Mouse (Mus musculus) gastrocnemius, postnatal 25 days (tissue): Measurements from ENCODE around the gene Itm2b. TPM values are rescaled to one million over a fixed set of nuclear protein-coding genes. Genes with fewer than 3 reads are reported as not detected.

Source experiments
- DNase-seq: peaks from one replicate; pipeline ENCODE4 v3.0.0; 2022
- long read RNA-seq, 2 experiments: library from polyadenylated mRNA; stranded (forward); transcript quantifications; one replicate each; pipeline ENCODE4 v2.0.0; 2021
- total RNA-seq, 2 experiments: library from RNA; stranded (reverse); gene quantifications; 1 replicate in 1 of 2; 2 replicates in 1 of 2; pipeline ENCODE4 v1.2.3; 2021

Gene Itm2b
- total RNA-seq = 100 to 1,000 TPM; 244 to 301 TPM
- long read RNA-seq, experiment 1, transcript Itm2b-201 (6 exons, 1,796 nt) = major isoform, 352 of 391 reads
- long read RNA-seq, experiment 1, transcript Itm2b-202 (5 exons, 935 nt) = minor isoform, 6 of 391 reads
- long read RNA-seq, experiment 1, partial matches to known transcripts = 28 of 391 reads
- long read RNA-seq, experiment 1, other reads (novel, unspliced or antisense) = 5 of 391 reads
- long read RNA-seq, experiment 2, transcript Itm2b-201 (6 exons, 1,796 nt) = major isoform, 443 of 467 reads
- long read RNA-seq, experiment 2, transcript Itm2b-202 (5 exons, 935 nt) = minor isoform, 6 of 467 reads
- long read RNA-seq, experiment 2, partial matches to known transcripts = 17 of 467 reads
- long read RNA-seq, experiment 2, other reads (novel, unspliced or antisense) = 1 of 467 reads

- DNase-seq = peak; percentile 92
These were observed at the start of gene Itm2b for GRCm38 (mm10) chr14:73384913-73385719. TSS of gene Itm2b (minus strand) at chr14:73385289.

GRCm38 (mm10) chr14:73433487-73433886, 48.4 kb upstream of the Itm2b start:
- DNase-seq = no peak

GRCm38 (mm10) chr14:73430571-73430970, 45.5 kb upstream of the Itm2b start:
- DNase-seq = no peak

- DNase-seq = no peak
These were observed 40.5 kb upstream of the Itm2b start for GRCm38 (mm10) chr14:73425571-73426041.

GRCm38 (mm10) chr14:73424961-73425360, 39.9 kb upstream of the Itm2b start:
- no peak for DNase-seq

- no peak for DNase-seq
These were observed 38.5 kb upstream of the Itm2b start for GRCm38 (mm10) chr14:73423542-73423941.

GRCm38 (mm10) chr14:73422621-73423020, 37.5 kb upstream of the Itm2b start:
- no peak for DNase-seq

GRCm38 (mm10) chr14:73421580-73421979, 36.5 kb upstream of the Itm2b start:
- DNase-seq = no peak

GRCm38 (mm10) chr14:73420138-73420745, 35.2 kb upstream of the Itm2b start:
- no peak for DNase-seq

GRCm38 (mm10) chr14:73416511-73416910, 31.4 kb upstream of the Itm2b start:
- no peak for DNase-seq

- peak; percentile 20 for DNase-seq
These were observed 30.4 kb upstream of the Itm2b start for GRCm38 (mm10) chr14:73415376-73416035.

GRCm38 (mm10) chr14:73411729-73412128, 26.6 kb upstream of the Itm2b start:
- no peak for DNase-seq

- DNase-seq = no peak
These were observed 25.0 kb upstream of the Itm2b start for GRCm38 (mm10) chr14:73410083-73410482.

- no peak for DNase-seq
These were observed 23.2 kb upstream of the Itm2b start for GRCm38 (mm10) chr14:73408223-73408845.

- no peak for DNase-seq
These were observed 18.9 kb upstream of the Itm2b start for GRCm38 (mm10) chr14:73404016-73404415.

GRCm38 (mm10) chr14:73403351-73403750, 18.3 kb upstream of the Itm2b start:
- no peak for DNase-seq

- DNase-seq = no peak
These were observed 17.4 kb upstream of the Itm2b start for GRCm38 (mm10) chr14:73402296-73403035.

GRCm38 (mm10) chr14:73401408-73401807, 16.3 kb upstream of the Itm2b start:
- no peak for DNase-seq

GRCm38 (mm10) chr14:73399866-73400618, 15.0 kb upstream of the Itm2b start:
- DNase-seq = peak; percentile 28

GRCm38 (mm10) chr14:73398367-73398996, 13.4 kb upstream of the Itm2b start:
- no peak for DNase-seq
